Mouse (Mus musculus) liver, postnatal 0 days (tissue): ENCODE measurements around the gene Ddx19b. TPM values are rescaled to one million over a fixed set of nuclear protein-coding genes. Genes with fewer than 3 reads are reported as not detected.
"Not testable (repeated sequence)": the region's sequence is repeated elsewhere in the genome, so short reads cannot be mapped to it uniquely, and the experiment has no call there.

ENCODE experiments used
- ATAC-seq: fragments of 200-750 bp; cut with Nextera tagmentation; 2 replicates; pipeline ENCODE4 v1.8.0; 2017; ENCODE audit warnings: mild to moderate bottlenecking, moderate library complexity
- DNase-seq: peaks from one replicate; pipeline ENCODE4 v3.0.0-alpha.2; 2016
- H3K27ac ChIP-seq: fragments of 300-500 bp; sonication (generic); 2 replicates; pipeline ENCODE4 v1.5.1; 2014; ENCODE audit warnings: antibody characterized with exemption, moderate library complexity, mild to moderate bottlenecking, low read depth
- H3K27me3 ChIP-seq: fragments of 300-500 bp; sonication (generic); 2 replicates; pipeline ENCODE4 v1.6.1; 2014; ENCODE audit warnings: low read length, control low read depth, mixed read lengths; ENCODE audit not compliant: insufficient read depth
- H3K36me3 ChIP-seq: fragments of 300-500 bp; sonication (generic); replicated peaks from 2 replicates; pipeline ENCODE4 v1.6.1; 2014; ENCODE audit warnings: mild to moderate bottlenecking, control low read depth, low read length, moderate library complexity, mixed read lengths; ENCODE audit not compliant: insufficient read depth
- H3K4me1 ChIP-seq: fragments of 300-500 bp; sonication (generic); 2 replicates; pipeline ENCODE4 v1.6.1; 2014; ENCODE audit warnings: antibody characterized with exemption, mild to moderate bottlenecking, control low read depth; ENCODE audit not compliant: insufficient read depth
- H3K4me2 ChIP-seq: fragments of 300-500 bp; sonication (generic); 2 replicates; pipeline ENCODE4 v1.6.1; 2014; ENCODE audit warnings: low read depth, mild to moderate bottlenecking, low read length, moderate library complexity, mixed read lengths
- H3K4me3 ChIP-seq: fragments of 300-500 bp; sonication (generic); 2 replicates; pipeline ENCODE4 v1.5.1; 2014; ENCODE audit warnings: low read depth, low read length
- H3K9ac ChIP-seq: fragments of 300-500 bp; sonication (generic); replicated peaks from 2 replicates; pipeline ENCODE4 v1.6.1; 2014; ENCODE audit warnings: mild to moderate bottlenecking, moderate library complexity
- H3K9me3 ChIP-seq: fragments of 300-500 bp; sonication (generic); 2 replicates; pipeline ENCODE4 v1.6.1; 2016; ENCODE audit warnings: mild to moderate bottlenecking, control low read depth, low read length, mixed read lengths
- CTCF ChIP-seq: sonication (generic); IDR thresholded peaks from 2 replicates; pipeline ENCODE4 v1.5.1; 2016; ENCODE audit warnings: antibody characterized with exemption, low read depth
- EP300 ChIP-seq: IDR thresholded peaks from 2 replicates; pipeline ENCODE4 v1.6.1; 2016; ENCODE audit warnings: antibody characterized with exemption, low read depth, mild to moderate bottlenecking
- WGBS: fragments of 180-500 bp; shearing (Covaris S2); extraction: QIAGEN DNeasy Blood & Tissue Kit; methylation state at CpG from one replicate; pipeline ENCODE4 v1.1.7; 2014; ENCODE audit not compliant: insufficient replicate concordance; 5-methylcytosine and 5-hydroxymethylcytosine counted together
- polyA plus RNA-seq: library from polyadenylated mRNA; unstranded; fragments of >200 nt; fragmentation: Nextera tagmentation; extraction: Ambion mirVana; gene quantifications from 2 replicates; pipeline ENCODE4 v1.2.1, GENCODE M21; 2015

Gene Ddx19b
- polyA plus RNA-seq, 1 experiment from 2014 or later: 3.9 TPM

DNA sequence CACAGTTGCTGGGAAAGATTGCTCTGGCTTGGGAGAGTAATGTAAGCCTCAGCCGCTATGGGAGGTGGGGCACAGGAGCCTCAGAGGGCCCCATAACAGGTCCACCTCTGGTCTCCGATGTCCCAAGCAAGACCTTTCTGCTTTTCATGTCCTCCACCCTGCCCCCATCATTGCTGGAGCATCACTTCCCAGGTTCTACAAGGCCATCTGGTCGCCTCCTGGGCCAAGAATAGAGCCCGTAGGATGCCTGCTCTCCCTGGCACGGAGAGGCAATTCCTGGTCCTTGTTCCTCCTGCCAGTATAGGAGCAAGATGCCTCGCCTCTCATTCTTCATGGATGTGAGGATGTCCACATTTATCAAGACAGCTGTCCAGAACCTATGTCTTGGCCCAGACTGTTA lies 71.6 kb downstream of the Ddx19b start:
- no peaks in the 10 kb centered on the region for H3K4me1 ChIP-seq
- DNase-seq: no peak
- peaks cover 43% of the 10 kb centered on the region for H3K36me3 ChIP-seq
- no peak overlapping the region for H3K4me3 ChIP-seq
- TF ChIP-seq CTCF (no peak), EP300 (no peak)
- no peak overlapping the region for H3K27ac ChIP-seq
- 91% methylated on average over 6 of the region's 6 CpGs for WGBS
- H3K9ac ChIP-seq: no peak overlapping the region
- ATAC-seq: no peak
- no peaks in the 10 kb centered on the region for H3K9me3 ChIP-seq
- no peak overlapping the region for H3K4me2 ChIP-seq
- no peaks in the 10 kb centered on the region for H3K27me3 ChIP-seq

DNA sequence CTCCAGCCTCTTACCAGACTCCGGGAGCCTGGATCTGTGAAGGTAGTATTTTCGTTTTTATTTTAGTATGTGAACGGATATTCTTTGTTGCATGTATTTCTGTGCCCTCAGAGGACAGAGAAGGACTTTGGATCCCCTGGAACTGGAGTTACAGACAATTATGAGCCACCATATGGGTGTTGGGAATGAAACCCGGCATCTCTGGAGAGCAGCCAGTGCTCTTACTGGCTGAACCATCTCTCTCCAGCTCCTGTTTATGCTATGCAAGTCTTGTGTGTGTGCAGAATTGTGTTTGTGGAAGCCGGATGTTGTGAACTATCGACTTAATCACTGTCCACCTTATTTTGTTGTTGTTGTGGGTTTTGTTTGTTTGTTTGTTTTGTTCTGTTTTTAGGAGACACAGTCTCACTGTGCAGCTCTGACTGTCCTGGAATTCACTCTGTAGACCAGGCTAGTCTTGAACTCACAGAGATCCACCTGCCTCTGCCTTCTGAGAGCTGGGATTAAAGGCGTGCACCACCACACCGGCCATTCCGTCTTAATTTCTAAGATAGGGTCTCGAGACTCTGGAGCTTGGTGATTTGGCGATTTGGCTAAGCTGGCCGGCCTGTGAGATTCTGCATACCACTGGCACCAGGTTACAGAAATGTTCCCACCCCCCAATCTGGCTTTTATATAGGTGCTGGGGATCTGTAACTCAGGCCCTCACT lies 72.3 kb downstream of the Ddx19b start:
- ATAC-seq: no peak
- no peak for DNase-seq
- Histone ChIP-seq H3K4me3 (no peak overlapping the region), H3K9me3 (no peaks in the 10 kb centered on the region), H3K4me2 (no peak overlapping the region), H3K27ac (no peak overlapping the region), H3K4me1 (no peaks in the 10 kb centered on the region), H3K36me3 (peaks cover 40% of the 10 kb centered on the region), H3K27me3 (no peaks in the 10 kb centered on the region), H3K9ac (no peak overlapping the region)
- TF ChIP-seq EP300 (no peak), CTCF (no peak)
- 92% methylated on average over 12 of the region's 12 CpGs for WGBS

DNA sequence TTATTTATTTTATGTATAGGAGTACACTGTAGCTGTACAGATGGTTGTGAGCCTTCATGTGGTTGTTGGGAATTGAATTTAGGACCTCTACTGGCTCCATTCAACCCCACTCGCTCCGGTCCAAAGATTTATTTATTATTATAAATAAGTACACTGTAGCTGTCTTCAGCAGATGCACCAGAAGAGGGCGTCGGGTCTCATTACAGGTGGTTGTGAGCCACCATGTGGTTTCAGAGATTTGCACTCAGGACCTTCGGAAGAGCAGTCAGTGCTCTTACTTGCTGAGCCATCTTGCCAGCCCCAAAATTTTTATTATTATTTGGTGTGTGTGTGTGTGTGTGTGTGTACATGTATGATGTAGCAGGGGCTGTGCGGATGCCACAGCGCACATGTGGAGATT lies 73.0 kb downstream of the Ddx19b start:
- H3K4me2 ChIP-seq, H3K9me3 ChIP-seq, ATAC-seq, H3K27ac ChIP-seq, H3K4me3 ChIP-seq, H3K27me3 ChIP-seq, H3K4me1 ChIP-seq, H3K9ac ChIP-seq, DNase-seq: not testable (repeated sequence)
- WGBS: 89% methylated on average over 7 of the region's 7 CpGs
- peaks cover 35% of the 10 kb centered on the region for H3K36me3 ChIP-seq
- peak; percentile 26 for TF ChIP-seq CTCF

- Histone ChIP-seq H3K9me3 (no peaks in the 10 kb centered on the region), H3K9ac (no peak overlapping the region), H3K4me3 (no peak overlapping the region), H3K27me3 (no peaks in the 10 kb centered on the region), H3K4me2 (no peak overlapping the region), H3K36me3 (peaks cover 33% of the 10 kb centered on the region), H3K4me1 (no peaks in the 10 kb centered on the region), H3K27ac (no peak overlapping the region)
- WGBS: 90% methylated on average over 5 of the region's 5 CpGs
- no peak for ATAC-seq
- TF ChIP-seq CTCF (no peak), EP300 (no peak)
- no peak for DNase-seq
Observed at GRCm38 (mm10) chr8:110958135-110958534, 73.4 kb downstream of the Ddx19b start.

- no peak overlapping the region for H3K4me3 ChIP-seq
- no peak overlapping the region for H3K27ac ChIP-seq
- H3K9ac ChIP-seq: no peak overlapping the region
- H3K4me1 ChIP-seq: no peaks in the 10 kb centered on the region
- WGBS: 93% methylated on average over 19 of the region's 19 CpGs
- H3K9me3 ChIP-seq: no peaks in the 10 kb centered on the region
- ATAC-seq: no peak
- no peak for DNase-seq
- peaks cover 28% of the 10 kb centered on the region for H3K36me3 ChIP-seq
- H3K4me2 ChIP-seq: no peak overlapping the region
- H3K27me3 ChIP-seq: no peaks in the 10 kb centered on the region
- TF ChIP-seq EP300 (no peak), CTCF (no peak)
Observed at GRCm38 (mm10) chr8:110957471-110957870, 74.1 kb downstream of the Ddx19b start.

DNA sequence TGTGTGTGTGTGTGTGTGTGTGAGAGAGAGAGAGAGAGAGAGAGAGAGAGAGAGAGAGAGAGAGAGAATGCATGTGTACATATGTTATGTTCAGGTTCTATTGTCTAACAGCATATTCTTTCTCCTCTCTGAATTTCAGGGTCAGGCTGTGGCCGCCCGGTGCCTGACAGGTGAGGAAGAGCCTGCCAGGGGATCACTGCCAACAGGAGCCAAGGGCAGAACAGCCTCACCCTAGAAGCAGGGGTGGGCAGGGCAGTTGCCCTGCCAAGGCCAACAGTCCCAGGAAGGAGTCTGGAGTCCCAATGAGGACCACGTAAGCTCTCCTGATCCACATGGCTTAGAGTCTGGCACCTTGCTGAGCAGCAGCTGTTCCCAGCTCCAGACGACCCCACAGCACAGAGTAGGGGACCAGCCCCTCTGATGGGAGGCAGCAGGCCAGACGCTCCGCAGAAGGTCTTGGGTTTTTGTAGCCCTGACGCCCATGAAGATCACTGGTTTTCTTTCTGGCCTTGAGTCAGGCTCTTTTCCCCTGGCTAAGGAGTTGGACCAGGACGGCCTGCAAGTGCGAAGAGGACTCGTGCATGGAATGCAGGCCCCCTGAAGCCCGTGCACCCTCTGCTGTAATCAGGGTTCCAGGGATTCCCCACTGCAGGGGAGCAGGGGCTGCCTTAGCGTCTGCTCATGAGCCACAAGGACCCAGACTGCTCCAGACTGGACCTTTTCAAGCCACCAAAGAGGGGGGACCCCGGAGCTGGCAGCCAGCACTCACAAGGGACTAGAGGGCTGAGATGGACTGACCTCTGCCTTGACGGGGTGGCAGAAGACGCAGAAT lies 74.7 kb downstream of the Ddx19b start:
- H3K4me1 ChIP-seq: no peaks in the 10 kb centered on the region
- H3K27ac ChIP-seq: no peak overlapping the region
- peaks cover 26% of the 10 kb centered on the region for H3K36me3 ChIP-seq
- no peaks in the 10 kb centered on the region for H3K9me3 ChIP-seq
- no peak overlapping the region for H3K4me3 ChIP-seq
- ATAC-seq (no peak), DNase-seq (no peak)
- 87% methylated on average over 15 of the region's 15 CpGs for WGBS
- no peak overlapping the region for H3K4me2 ChIP-seq
- no peak overlapping the region for H3K9ac ChIP-seq
- TF ChIP-seq CTCF (no peak), EP300 (no peak)
- no peaks in the 10 kb centered on the region for H3K27me3 ChIP-seq
